ENCODE assay signal across 1 mouse cellular context in the genomic region with DNA sequence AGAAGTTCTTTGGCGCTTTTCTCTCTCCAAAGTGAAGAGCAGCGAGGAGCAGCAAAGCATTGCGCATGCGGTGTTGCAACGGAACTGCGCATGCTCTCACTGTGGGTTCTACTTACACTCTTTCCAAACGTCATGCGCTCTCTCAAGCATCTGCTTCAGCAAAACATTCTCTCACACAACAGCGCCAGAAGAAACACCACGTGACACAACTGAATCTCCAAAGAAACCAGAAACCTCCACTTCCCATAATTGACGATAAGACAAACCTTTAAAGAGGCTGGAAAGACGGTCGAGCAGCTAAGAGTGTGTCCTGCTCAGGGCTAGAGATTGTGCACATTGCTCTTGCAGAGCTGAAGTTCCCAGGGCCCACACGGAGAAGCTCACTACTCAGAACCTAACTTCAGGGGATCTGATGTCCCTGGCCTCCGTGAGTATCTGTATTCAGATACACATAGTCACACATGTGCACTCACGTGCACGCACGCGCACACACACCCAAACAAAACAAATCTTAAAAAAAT.
TF ChIP-seq lines count a peak whose summit lies in the region.

No protein-coding gene starts in this region.

TF ChIP-seq in CH12.LX, 34 proteins besides CTCF, POLR2A, EP300 and RAD21 (continued from another document):
- TF ChIP-seq IRF4 (IDR thresholded peaks at IDR 0.05; ENCODE audit: low read depth, low read length) (peak; percentile 34), JUND (conservative IDR thresholded peaks at IDR 0.05; ENCODE audit: low read depth, low read length) (peak; percentile 39; the same call in 1 of the 2 replicates), TBP (conservative IDR thresholded peaks at IDR 0.05; ENCODE audit: low read depth, low read length) (peak; percentile 72), MAZ (IDR thresholded peaks at IDR 0.05; ENCODE audit: low read depth, low read length) (no peak), ETS1 (conservative IDR thresholded peaks at IDR 0.05; ENCODE audit: low read depth, low read length) (no peak; the same call in 1 of the 2 replicates), MEF2A (IDR thresholded peaks at IDR 0.05; ENCODE audit: borderline replicate concordance, low read depth, low read length) (0 out of 2 replicates have a peak, but pooled peaks have one; percentile 20), SIN3A (IDR thresholded peaks at IDR 0.05; ENCODE audit: low read length) (peak; percentile 80), POLR2AphosphoS2 (IDR thresholded peaks at IDR 0.05; ENCODE audit: low read depth, low read length) (no peak), CHD2 (IDR thresholded peaks at IDR 0.05; ENCODE audit: low read length) (no peak), CHD1 (IDR thresholded peaks at IDR 0.05; ENCODE audit: low read depth, low read length) (0 out of 2 replicates have a peak, but pooled peaks have one; percentile 32), BHLHE40 (IDR thresholded peaks at IDR 0.05; ENCODE audit: low read depth, low read length) (peak; percentile 52), GABPA (IDR thresholded peaks at IDR 0.05; ENCODE audit: insufficient replicate concordance, low read depth, low read length) (no peak), ZC3H11A (IDR thresholded peaks at IDR 0.05; ENCODE audit: low read depth, low read length) (no peak), ZMIZ1 (IDR thresholded peaks at IDR 0.05; ENCODE audit: low read depth, low read length) (no peak), RCOR1 (conservative IDR thresholded peaks at IDR 0.05; ENCODE audit: low read depth, low read length) (no peak), HCFC1 (IDR thresholded peaks at IDR 0.05; ENCODE audit: low read depth, low read length) (peak; percentile 6; the same call in 1 of the 2 replicates), KAT2A (IDR thresholded peaks at IDR 0.05; ENCODE audit: insufficient replicate concordance, low read length) (0 out of 2 replicates have a peak, but pooled peaks have one; percentile 18), MXI1 (IDR thresholded peaks at IDR 0.05; ENCODE audit: low read depth, low read length) (peak; percentile 74), ZKSCAN1 (IDR thresholded peaks at IDR 0.05; ENCODE audit: borderline replicate concordance, low read depth, low read length) (no peak)
TF ChIP-seq in CH12.LX: peak in this region for 18.
